Mouse (Mus musculus) fibroblast of lung, adult 2 months (primary cell): ENCODE results near the gene Esrrg.

Experiments used
- DNase-seq: peaks from one replicate; pipeline ENCODE4 v3.0.0-alpha.2; 2011; ENCODE audit warnings: low read depth

Esrrg gene

GRCm38 (mm10) chr1:187830937-187831336 lies 222.3 kb downstream of the Esrrg start:
- no peak for DNase-seq

- DNase-seq, result no peak
Observed at GRCm38 (mm10) chr1:187832851-187833250, 224.3 kb downstream of the Esrrg start.

GRCm38 (mm10) chr1:187834576-187834975 lies 226.0 kb downstream of the Esrrg start:
- no peak for DNase-seq

GRCm38 (mm10) chr1:187836384-187836783 lies 227.8 kb downstream of the Esrrg start:
- no peak for DNase-seq

- no peak for DNase-seq
Observed at GRCm38 (mm10) chr1:187836876-187837275, 228.3 kb downstream of the Esrrg start.

GRCm38 (mm10) chr1:187841629-187842028 lies 233.0 kb downstream of the Esrrg start:
- no peak for DNase-seq

GRCm38 (mm10) chr1:187842702-187843101 lies 234.1 kb downstream of the Esrrg start:
- DNase-seq, result no peak

GRCm38 (mm10) chr1:187854148-187854547 lies 245.6 kb downstream of the Esrrg start:
- no peak for DNase-seq

GRCm38 (mm10) chr1:187862339-187862738 lies 253.7 kb downstream of the Esrrg start:
- no peak for DNase-seq

GRCm38 (mm10) chr1:187868427-187868826 lies 259.8 kb downstream of the Esrrg start:
- DNase-seq, result no peak

GRCm38 (mm10) chr1:187872208-187872607 lies 263.6 kb downstream of the Esrrg start:
- no peak for DNase-seq

GRCm38 (mm10) chr1:187872744-187873143 lies 264.2 kb downstream of the Esrrg start:
- DNase-seq, result no peak

- DNase-seq, result no peak
Observed at GRCm38 (mm10) chr1:187873770-187874169, 265.2 kb downstream of the Esrrg start.

- DNase-seq, result no peak
Observed at GRCm38 (mm10) chr1:187887270-187887669, 278.7 kb downstream of the Esrrg start.

GRCm38 (mm10) chr1:187888142-187888541 lies 279.6 kb downstream of the Esrrg start:
- DNase-seq, result no peak

- no peak for DNase-seq
Observed at GRCm38 (mm10) chr1:187889096-187889495, 280.5 kb downstream of the Esrrg start.

- DNase-seq, result no peak
Observed at GRCm38 (mm10) chr1:187891262-187891661, 282.7 kb downstream of the Esrrg start.

- DNase-seq, result no peak
Observed at GRCm38 (mm10) chr1:187895459-187895858, 286.9 kb downstream of the Esrrg start.

- DNase-seq, result no peak
Observed at GRCm38 (mm10) chr1:187896291-187896690, 287.7 kb downstream of the Esrrg start.

GRCm38 (mm10) chr1:187896910-187897309 lies 288.3 kb downstream of the Esrrg start:
- no peak for DNase-seq

GRCm38 (mm10) chr1:187899541-187899940 lies 290.9 kb downstream of the Esrrg start:
- DNase-seq, result peak; percentile 11

GRCm38 (mm10) chr1:187900756-187901155 lies 292.2 kb downstream of the Esrrg start:
- no peak for DNase-seq

GRCm38 (mm10) chr1:187902176-187902575 lies 293.6 kb downstream of the Esrrg start:
- no peak for DNase-seq

- DNase-seq, result no peak
Observed at GRCm38 (mm10) chr1:187904731-187905130, 296.1 kb downstream of the Esrrg start.

- DNase-seq, result no peak
Observed at GRCm38 (mm10) chr1:187907407-187907806, 298.8 kb downstream of the Esrrg start.
